Mouse (Mus musculus): ENCODE results near the gene Gm49711. TPM values are rescaled to one million over a fixed set of nuclear protein-coding genes. Genes with fewer than 3 reads are reported as not detected.

Gm49711 gene
- total and polyA plus RNA-seq, 3 experiments: not detected

DNA sequence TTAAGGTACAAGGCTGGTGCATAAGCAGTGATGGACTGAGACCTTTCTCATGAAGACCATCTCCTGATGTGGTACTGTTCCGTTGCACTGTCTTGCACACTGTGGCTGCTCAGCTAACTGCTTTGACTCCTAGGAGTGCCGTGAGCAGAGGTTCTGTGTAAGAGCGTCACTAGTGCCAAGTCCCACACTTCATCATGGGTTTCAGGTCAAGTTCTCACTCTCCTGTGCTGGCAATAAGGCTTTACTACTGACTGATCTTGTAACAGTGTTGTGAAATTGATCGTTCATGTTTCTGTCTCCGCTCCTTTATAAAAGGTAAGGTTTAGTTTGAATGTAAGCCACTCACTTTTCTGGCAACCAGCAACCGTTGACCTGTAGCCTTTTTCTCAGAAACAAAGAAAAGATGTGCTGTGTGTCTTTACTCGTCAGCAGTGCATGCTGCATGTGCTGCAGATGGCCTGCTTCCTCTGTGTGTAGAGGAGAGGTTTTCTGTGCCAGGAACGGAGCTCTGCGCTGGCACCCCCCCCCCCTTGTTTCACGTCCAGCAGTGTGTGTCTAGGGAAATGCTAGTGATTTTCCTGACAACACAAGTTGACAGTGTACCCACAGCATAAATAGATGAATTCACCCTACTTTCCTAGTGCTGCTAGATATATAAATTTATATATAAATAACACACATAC lies 25.8 kb downstream of the Gm49711 start:
- no peak for DNase-seq (ENCODE audit: extremely low read depth)
- H3K79me2 ChIP-seq (replicated peaks; ENCODE audit: control insufficient read depth, extremely low read depth, insufficient read depth, poor library complexity, severe bottlenecking): no peaks in the 10 kb centered on the region
- H3K4me1 ChIP-seq (ENCODE audit: control insufficient read depth in 1 of 2, insufficient read depth in 2 of 2): peaks cover 0 to 7% of the 10 kb centered on the region in 2 experiments; a peak in 2 of 4 replicates

DNA sequence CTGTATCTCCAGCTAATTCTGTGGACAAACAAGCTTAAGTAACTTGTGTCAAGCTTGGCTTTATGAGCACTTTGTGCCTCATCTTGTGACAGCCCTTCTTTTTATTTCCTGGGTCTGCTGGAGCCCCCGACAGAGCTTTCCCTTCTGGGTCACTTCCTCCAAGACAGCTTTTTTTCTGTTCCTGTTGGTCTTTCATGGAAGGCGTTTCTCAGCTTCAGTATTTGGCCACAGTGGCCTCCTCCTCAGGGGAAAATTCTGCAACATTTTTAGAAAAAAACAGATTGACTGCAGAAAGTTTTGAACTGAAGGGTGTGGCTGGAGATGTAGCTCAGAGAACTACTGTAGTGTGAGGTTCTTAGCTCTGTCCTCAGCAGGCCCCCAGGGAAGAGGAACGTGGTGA lies 31.1 kb downstream of the Gm49711 start:
- Histone ChIP-seq H3K27me3 (replicated peaks) (no peaks in the 10 kb centered on the region), H3K4me1 (ENCODE audit: control insufficient read depth in 1 of 2, insufficient read depth in 2 of 2) (peaks cover 6 to 24% of the 10 kb centered on the region in 2 experiments; a peak in 3 of 4 replicates), H3K4me3 (replicated peaks in 1 of 3; ENCODE audit: low read depth in 2 of 3, low read length in 2 of 3, poor library complexity in 1 of 3) (no peak overlapping the region), H3K4me2 (ENCODE audit: insufficient read depth, low read depth, poor library complexity, severe bottlenecking) (peak overlapping the region; percentile 38), H3K27ac (ENCODE audit: insufficient read depth, low read depth) (no peak overlapping the region), H3K79me2 (replicated peaks; ENCODE audit: control insufficient read depth, extremely low read depth, insufficient read depth, poor library complexity, severe bottlenecking) (no peaks in the 10 kb centered on the region), H3K36me3 (replicated peaks in 1 of 2; ENCODE audit: control insufficient read depth in 1 of 2, insufficient read depth in 1 of 2, low read length in 1 of 2) (peaks cover 2 to 38% of the 10 kb centered on the region in 2 experiments), H3K9me3 (replicated peaks; ENCODE audit: low read length) (no peaks in the 10 kb centered on the region), H3K9ac (ENCODE audit: insufficient read depth, low read depth) (peak overlapping the region; percentile 25; the same call in 1 of the 2 replicates)
- dilution Hi-C loops (cut with MboI; ENCODE audit: extremely low pct_ligation_motif_present, extremely low pct_unique_long_range_greater_than_20kb, low sequenced_read_pairs): no loop called here
- in situ Hi-C loops (cut with MboI; ENCODE audit: low pct_ligation_motif_present, low pct_unique_long_range_greater_than_20kb, low sequenced_read_pairs): no loop called here
- peak; percentile 35 for DNase-seq (ENCODE audit: extremely low read depth)
- no peak for TF ChIP-seq GABPA (IDR thresholded peaks at IDR 0.05; ENCODE audit: insufficient replicate concordance, low read depth, low read length)
- 0 out of 2 replicates have a peak, but pooled peaks have one; percentile 31 for TF ChIP-seq ELF1 (IDR thresholded peaks at IDR 0.05; ENCODE audit: low read depth, low read length)
- no peak for TF ChIP-seq UBTF (IDR thresholded peaks at IDR 0.05; ENCODE audit: low read depth, low read length)
- no peak for TF ChIP-seq MXI1 (IDR thresholded peaks at IDR 0.05; ENCODE audit: low read depth, low read length)
- TF ChIP-seq POLR2AphosphoS2 (IDR thresholded peaks at IDR 0.05; ENCODE audit: low read depth, low read length): no peak
- no peak for TF ChIP-seq EP300 (IDR thresholded peaks at IDR 0.05; ENCODE audit: low read length)
- no peak for TF ChIP-seq ETS1 (conservative IDR thresholded peaks at IDR 0.05; ENCODE audit: low read depth, low read length)
- peak; percentile 63 for TF ChIP-seq ZNF384 (IDR thresholded peaks at IDR 0.05; ENCODE audit: low read depth, low read length)

More for the DNA sequence above, 25.8 kb downstream of the Gm49711 start:
- no peak overlapping the region for H3K9ac ChIP-seq (ENCODE audit: insufficient read depth, low read depth)
- no peaks in the 10 kb centered on the region for H3K27me3 ChIP-seq (replicated peaks)
- no peak overlapping the region for H3K27ac ChIP-seq (ENCODE audit: insufficient read depth, low read depth)
- H3K4me3 ChIP-seq (replicated peaks in 1 of 3; ENCODE audit: low read depth in 2 of 3, low read length in 2 of 3, poor library complexity in 1 of 3): no peak overlapping the region
- in situ Hi-C loops (cut with MboI; ENCODE audit: low pct_ligation_motif_present, low pct_unique_long_range_greater_than_20kb, low sequenced_read_pairs): no loop called here
- no peak for TF ChIP-seq ETS1 (conservative IDR thresholded peaks at IDR 0.05; ENCODE audit: low read depth, low read length)
- no peak for TF ChIP-seq EP300 (IDR thresholded peaks at IDR 0.05; ENCODE audit: low read length)
- no peak for TF ChIP-seq UBTF (IDR thresholded peaks at IDR 0.05; ENCODE audit: low read depth, low read length)
- H3K36me3 ChIP-seq (replicated peaks in 1 of 2; ENCODE audit: control insufficient read depth in 1 of 2, insufficient read depth in 1 of 2, low read length in 1 of 2): peaks cover 8 to 54% of the 10 kb centered on the region in 2 experiments
- no peaks in the 10 kb centered on the region for H3K9me3 ChIP-seq (replicated peaks; ENCODE audit: low read length)
- no peak overlapping the region for H3K4me2 ChIP-seq (ENCODE audit: insufficient read depth, low read depth, poor library complexity, severe bottlenecking)
- dilution Hi-C loops (cut with MboI; ENCODE audit: extremely low pct_ligation_motif_present, extremely low pct_unique_long_range_greater_than_20kb, low sequenced_read_pairs): no loop called here

DNA sequence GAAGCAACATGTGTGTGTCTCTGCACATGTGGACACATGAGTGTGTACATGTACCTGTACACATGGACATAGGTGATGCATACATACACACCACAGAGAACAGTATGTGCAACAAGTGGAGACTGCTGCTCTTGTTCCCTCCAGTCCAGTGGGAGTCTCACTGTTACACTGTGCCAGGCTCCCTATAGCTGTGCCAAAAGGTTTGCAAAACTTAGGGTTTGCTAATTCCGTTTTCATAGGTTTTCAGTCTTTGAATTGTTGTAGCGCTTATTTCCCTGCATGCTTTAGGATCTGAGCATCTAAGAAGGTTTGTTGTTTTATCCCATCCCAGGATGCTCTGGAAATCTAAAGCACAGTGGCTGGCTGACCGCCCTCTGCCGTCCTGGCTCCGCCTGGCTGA lies 33.8 kb downstream of the Gm49711 start:
- H3K36me3 ChIP-seq (replicated peaks in 1 of 2; ENCODE audit: control insufficient read depth in 1 of 2, insufficient read depth in 1 of 2, low read length in 1 of 2): peaks cover 3 to 51% of the 10 kb centered on the region in 2 experiments
- H3K27ac ChIP-seq (ENCODE audit: insufficient read depth, low read depth): no peak overlapping the region
- no peak overlapping the region for H3K9ac ChIP-seq (ENCODE audit: insufficient read depth, low read depth)
- no peaks in the 10 kb centered on the region for H3K27me3 ChIP-seq (replicated peaks)
- H3K4me1 ChIP-seq (ENCODE audit: control insufficient read depth in 1 of 2, insufficient read depth in 2 of 2): peaks cover 6 to 24% of the 10 kb centered on the region in 2 experiments; a peak in 3 of 4 replicates
- no peaks in the 10 kb centered on the region for H3K79me2 ChIP-seq (replicated peaks; ENCODE audit: control insufficient read depth, extremely low read depth, insufficient read depth, poor library complexity, severe bottlenecking)
- H3K4me3 ChIP-seq (replicated peaks in 1 of 3; ENCODE audit: low read depth in 2 of 3, low read length in 2 of 3, poor library complexity in 1 of 3): no peak overlapping the region
- H3K9me3 ChIP-seq (replicated peaks; ENCODE audit: low read length): no peaks in the 10 kb centered on the region
- no peak overlapping the region for H3K4me2 ChIP-seq (ENCODE audit: insufficient read depth, low read depth, poor library complexity, severe bottlenecking)
- in situ Hi-C loops (cut with MboI; ENCODE audit: low pct_ligation_motif_present, low pct_unique_long_range_greater_than_20kb, low sequenced_read_pairs): no loop called here
- dilution Hi-C loops (cut with MboI; ENCODE audit: extremely low pct_ligation_motif_present, extremely low pct_unique_long_range_greater_than_20kb, low sequenced_read_pairs): no loop called here
- no peak for DNase-seq (ENCODE audit: extremely low read depth)
- no peak for TF ChIP-seq KAT2A (IDR thresholded peaks at IDR 0.05; ENCODE audit: insufficient replicate concordance, low read length)
- TF ChIP-seq USF2 (conservative IDR thresholded peaks at IDR 0.05; ENCODE audit: low read depth, low read length): no peak
- TF ChIP-seq CHD2 (IDR thresholded peaks at IDR 0.05; ENCODE audit: low read length): no peak
- no peak for TF ChIP-seq USF1 (IDR thresholded peaks at IDR 0.05; ENCODE audit: low read depth, low read length)
- no peak for TF ChIP-seq HCFC1 (IDR thresholded peaks at IDR 0.05; ENCODE audit: low read depth, low read length)
- no peak for TF ChIP-seq POLR2AphosphoS2 (IDR thresholded peaks at IDR 0.05; ENCODE audit: low read depth, low read length)
- TF ChIP-seq NELFE (IDR thresholded peaks at IDR 0.05; ENCODE audit: low read depth, low read length): no peak
- TF ChIP-seq MEF2A (IDR thresholded peaks at IDR 0.05; ENCODE audit: borderline replicate concordance, low read depth, low read length): no peak
